Mouse (Mus musculus): ENCODE data around the gene Id4.

Gene Id4

DNA sequence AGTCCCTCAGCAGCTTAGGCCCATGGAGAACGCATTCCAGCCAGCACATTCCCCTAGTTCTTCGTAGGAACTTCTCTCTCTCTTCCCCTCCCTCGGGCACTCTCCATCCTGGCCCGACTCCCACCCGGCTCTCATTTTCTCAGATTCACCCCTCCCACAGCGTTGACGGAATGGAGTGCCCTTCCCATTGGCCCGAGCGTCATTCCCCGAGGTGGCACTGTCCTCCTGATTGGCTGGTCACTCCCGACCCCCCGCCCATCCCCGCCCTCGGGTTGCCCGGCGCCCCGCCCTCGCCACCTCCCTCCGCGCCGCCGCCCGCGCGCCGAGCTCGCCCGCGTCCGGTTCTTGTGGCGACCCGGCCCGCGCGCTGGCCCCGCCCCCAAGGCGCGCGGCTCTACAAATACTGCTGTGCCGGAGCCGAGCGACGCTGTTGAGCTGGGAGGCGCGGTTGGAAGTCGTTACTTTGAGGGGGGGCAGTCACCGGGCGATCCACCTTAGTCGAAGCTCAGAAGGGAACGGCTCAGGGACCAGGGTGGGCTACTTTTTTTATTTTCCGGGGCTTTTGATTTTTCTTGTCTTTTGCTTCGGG lies at the start of gene Id4:
Id4 (plus strand) TSS at position 539 of the 589 bp plus-strand sequence.
- peak; percentile 15 for DNase-seq

DNA sequence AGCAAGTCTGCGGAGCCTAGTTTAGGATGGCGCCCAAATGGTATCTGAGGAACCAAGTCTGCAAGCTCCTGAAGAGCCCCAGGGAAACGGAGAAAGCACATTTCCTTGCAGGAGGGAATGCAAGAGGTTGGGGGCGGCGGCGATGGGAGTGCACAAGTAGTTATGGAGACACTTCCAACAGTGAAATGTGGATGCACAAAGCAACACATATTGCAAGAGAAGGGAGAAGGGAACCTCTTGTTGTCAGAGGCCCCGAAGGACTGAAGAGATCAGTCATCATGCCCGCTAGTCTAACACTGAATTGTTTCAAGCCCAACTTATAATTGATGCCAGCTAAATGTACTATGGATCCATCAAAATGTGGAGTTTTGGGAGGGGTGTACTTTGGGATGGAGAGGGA lies 33.9 kb upstream of the Id4 start:
- DNase-seq: no peak

DNA sequence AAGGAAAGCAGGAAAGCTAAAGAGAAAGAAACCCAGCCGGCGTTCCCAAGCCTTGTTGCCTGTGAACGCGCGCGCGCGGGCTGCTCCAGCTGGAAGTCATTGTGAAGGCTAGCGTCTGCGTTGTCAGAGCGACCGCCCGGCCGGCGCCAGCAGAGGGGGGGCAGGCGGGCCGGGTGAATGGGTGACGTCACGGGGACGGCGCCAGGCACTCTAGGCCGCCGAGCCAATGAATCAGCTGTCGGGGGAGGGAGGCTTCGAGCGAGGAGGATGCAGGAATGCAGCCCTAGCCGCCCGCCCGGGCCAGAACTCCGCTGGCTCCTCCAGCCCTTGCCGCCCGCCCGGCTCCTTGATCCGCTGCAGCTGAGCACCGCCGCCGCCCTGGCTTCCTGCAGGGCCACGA lies 33.3 kb upstream of the Id4 start:
- DNase-seq: peak; percentile 35

DNA sequence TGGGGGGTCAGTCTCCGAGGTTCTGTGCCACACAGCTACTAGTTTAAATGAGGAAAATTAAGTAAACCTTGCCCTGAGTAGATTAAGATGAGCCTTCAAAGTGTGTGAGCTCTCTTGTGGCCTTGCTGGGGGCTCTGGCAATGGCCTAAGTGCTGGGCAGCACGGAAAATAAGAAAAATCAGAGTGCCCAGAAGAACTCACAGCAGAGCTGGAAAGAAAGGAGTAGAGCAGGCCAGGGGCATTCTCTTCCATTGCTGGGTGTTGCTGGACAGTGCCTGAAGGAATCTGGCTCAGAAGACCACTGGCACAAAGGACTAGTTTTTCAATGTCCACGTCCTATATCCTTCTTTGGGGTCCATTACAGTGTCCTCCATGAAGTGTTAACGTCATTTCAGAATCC lies 32.9 kb upstream of the Id4 start:
- no peak for DNase-seq

DNA sequence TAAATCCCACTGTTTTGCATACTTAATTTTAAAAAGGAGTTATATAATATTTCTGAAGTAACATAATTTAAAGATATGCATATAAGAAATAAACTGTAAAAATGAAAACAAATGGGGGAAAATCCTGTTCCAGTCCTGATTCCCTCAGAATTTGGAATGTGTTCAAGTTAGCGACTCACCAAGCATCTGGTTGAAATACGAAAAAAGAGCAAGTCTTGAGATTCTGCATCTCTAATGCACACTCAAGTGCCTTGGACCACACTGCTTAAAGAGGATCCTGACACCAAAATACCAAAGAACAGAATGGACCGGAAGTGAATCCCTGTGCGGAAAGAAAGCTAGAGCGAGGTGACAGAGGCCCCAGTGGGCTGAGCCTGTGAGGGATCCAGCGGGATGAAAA lies 30.0 kb upstream of the Id4 start:
- no peak for DNase-seq

DNA sequence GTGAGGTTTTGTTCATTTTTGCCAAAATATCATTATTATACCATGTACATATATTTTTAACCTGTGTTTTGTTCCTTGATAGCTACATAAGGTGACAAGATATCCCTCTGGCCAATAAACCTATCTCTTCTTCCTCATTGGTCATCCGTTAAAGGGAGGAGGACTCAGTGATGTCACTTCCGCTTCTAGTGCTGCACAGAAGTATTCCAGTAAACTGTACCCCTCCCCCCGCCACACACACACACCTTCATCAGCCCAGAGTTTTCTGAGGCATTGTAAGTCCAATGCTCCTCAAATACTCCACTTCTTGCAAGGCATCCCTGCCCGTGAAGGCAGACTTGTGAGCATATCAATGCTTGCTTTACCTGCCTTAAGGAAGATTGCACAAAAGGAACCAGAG lies 24.6 kb upstream of the Id4 start:
- no peak for DNase-seq

DNA sequence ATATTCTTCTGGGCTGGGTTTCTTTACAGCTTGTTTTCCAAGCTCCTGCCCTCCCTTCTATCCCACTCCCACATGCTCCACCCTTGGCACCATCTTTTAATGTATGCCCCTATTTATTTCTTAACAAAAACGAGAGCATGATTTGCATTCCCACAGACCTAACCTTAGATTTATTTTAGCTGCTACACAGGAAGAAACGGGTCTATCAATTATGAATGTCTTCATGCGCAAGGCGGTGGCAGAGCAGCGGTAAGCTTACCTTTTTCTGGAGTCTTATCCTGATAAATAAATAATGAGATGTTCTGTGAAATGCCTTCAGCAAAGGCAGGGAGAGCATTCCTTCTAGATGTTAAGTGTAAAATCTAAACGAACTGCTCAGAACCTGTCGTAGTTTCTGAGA lies 24.2 kb upstream of the Id4 start:
- DNase-seq: no peak

DNA sequence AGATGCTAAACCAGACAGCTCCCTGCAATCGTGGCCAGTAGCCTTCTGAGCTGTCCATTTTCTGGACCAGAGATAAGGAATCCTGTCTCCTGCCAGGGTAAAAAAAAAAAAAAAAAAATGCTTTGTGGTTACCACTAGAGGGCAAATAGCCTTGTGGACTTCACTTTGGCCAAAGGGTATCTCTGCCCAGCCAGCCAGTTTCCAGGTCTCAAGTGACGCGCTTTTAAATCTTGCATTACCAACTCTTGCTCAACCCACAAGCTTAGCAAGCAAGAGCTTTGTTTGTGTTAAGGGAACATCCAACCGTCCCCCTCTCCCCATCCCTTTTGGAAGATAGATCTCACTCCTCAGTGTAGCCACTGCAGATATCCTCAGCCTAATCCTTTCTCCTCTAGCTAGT lies 23.5 kb upstream of the Id4 start:
- DNase-seq: no peak

DNA sequence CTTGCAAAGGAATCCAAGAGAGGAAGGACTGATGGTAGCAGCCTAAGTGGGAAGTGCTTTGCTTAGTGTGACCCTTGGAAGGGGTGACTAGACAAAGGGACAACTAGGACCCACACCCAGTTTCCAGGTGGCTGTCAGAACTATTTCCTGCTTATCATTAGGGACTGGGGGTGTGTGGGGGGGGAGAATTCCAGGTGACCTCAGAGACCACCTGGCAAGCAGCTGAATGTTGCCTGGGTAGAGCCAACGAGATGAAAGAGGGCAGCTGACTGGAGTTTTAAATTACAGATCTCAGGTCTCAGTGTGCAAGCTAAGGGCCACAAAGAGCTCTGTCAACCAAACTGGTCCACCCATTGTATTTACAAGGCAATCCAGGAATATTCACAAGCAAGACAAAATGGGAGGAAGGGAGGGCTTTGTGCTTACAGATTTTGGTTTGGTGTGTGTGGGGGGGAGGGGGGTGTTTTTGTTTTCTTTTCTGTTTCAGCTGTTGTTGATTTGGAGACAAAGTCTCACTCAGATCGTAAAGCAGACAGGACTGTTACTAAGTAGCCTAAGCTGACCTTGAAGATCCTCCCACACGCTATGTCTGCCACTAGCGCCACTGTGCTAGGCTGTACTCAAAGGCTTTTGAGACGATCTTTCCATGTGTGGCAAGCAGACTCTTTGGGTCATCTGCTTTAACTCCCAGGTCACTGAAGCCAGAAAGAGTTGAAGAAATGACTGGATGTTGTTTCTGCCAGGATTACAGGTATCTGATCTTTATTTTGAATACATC lies 15.6 kb upstream of the Id4 start:
- DNase-seq: no peak

DNA sequence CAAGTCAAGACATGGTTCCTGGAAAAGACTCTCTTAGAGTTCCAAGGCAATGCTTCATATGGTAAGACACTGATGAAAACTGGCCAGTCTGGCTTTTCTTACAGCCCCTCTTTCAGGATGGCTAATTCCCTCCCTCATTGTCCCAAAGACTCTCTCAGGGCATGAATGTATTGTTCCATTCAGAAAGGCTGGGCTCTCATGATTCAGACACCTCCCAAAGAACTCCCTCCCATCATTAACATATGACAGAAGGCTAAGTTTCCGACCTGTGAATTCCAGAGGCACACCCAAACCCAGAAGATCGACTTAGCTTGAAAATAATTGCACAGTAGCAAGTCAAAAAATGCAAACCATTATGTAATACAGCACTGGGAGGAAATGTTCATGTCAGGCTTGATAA lies 8.5 kb upstream of the Id4 start:
- DNase-seq: no peak

DNA sequence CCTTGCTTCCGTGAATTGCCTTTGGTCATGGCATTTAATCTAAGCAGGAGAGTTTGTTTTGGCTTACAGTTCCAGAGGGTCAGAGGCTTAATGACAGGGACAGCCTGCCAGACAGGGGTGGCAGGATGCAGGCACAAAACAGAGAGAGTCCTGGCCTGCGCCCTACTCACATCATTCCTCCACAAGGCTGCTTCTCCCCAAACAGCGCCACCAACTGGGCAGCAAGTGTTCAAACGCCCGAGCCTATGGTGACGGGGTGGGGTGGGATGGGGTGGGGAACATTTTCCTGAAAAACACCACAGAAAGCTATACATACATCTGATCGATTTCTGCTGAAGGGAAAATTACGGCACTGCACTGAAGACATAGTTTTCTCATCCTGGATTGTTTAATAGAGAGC lies 6.0 kb upstream of the Id4 start:
- DNase-seq: no peak

DNA sequence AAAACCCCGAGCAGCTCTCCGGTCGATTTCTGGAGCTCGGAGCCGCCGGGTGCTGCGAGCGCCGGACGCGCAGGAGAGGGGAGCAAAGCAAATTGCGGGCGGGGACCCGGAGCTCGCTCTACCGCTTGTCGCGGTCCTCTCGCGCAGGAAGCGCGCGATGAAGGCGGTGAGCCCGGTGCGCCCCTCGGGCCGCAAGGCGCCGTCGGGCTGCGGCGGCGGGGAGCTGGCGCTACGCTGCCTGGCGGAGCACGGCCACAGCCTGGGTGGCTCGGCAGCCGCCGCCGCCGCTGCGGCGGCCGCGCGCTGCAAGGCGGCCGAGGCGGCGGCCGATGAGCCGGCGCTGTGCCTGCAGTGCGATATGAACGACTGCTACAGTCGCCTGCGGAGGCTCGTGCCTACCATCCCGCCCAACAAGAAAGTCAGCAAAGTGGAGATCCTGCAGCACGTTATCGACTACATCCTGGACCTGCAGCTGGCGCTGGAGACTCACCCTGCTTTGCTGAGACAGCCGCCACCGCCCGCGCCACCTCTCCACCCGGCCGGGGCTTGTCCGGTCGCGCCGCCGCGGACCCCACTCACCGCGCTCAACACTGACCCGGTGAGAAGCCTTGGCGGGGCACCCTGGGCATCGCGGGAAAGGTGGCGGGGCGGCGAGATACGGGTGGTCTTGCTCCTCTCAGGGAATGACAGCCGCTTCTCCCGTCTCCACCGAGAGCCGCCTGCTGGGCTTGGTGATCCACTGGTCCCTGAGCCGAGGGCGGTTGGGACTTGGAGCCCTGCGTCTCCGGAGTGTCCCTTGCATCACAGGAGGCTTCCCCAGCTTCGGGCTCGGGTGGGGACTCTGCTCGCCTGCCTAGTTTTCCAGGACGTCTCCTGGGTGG lies 553 bp downstream of the Id4 start:
- DNase-seq: no peak

DNA sequence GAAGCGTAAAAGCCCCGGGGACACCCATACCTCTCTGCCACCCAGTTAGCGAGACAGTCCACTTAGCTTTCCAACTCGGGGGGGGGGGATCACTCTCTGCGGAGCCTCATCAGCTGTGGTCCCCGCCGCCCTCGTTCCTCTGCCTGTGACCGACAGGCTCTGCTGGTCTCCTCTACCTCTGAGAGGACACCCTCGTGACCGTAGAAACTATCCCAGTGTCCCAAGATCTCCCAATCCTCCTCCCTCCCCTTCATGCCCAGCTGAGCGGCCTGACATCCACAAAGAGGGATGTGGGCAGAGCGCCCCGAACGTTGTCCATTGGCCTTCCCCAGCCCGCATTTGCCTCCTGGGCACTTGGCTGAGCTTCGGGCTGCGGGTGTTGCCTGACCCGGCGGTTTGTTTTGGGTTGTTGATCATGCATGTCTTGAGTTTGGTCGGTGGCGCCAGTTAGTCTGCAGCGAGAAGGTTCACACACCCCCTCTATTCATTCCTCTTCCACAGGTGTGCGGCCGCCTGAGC lies 1.5 kb downstream of the Id4 start:
- no peak for DNase-seq

DNA sequence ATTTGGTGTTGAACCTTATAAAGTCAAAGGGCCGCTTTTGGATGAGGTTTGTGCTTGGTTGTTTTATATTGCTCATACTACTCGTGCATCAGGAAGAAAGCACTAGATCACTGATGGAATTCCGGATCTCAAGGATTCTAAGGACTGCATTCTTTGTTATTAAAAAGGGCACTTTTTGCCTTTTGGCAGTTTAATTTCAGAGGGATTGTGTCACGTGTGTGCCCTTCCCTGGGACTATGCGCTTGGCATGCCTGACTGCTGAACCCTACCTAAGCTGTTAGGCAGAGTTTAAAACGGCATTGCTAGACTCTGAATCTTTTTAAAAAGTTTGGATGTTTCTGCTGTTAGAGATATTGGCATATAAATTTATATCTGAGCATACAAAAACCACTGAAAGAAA lies 4.0 kb downstream of the Id4 start:
- no peak for DNase-seq

DNA sequence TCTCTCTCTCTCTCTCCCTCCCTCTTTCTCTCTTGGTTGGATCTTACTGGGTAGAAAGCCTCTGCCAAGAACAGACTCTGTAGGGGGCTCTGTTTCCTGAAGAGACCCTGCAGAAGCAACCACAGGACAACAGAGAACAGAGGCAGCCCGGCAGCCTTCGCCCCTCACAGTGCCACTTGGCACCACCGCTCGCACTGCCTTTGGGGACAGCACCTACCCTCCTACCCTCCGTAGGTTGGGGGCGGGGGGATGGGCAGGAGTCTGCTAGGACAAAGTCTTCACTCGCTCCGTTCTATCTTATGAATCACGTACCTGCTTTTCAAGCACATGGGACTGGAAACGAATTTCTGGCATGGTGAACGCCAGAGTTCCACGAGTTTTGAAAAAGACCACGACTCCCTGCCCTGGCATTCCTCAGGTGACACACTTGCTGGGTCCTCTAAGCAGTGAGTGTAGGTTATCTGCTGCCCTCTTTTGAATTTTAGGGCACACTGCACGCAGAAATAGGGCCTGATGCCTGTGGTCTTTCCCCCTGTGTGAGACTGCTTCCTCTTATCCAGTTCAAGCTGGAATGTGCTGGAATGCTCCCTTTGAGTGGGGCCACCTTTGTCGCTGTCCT lies 12.5 kb downstream of the Id4 start:
- no peak for DNase-seq

DNA sequence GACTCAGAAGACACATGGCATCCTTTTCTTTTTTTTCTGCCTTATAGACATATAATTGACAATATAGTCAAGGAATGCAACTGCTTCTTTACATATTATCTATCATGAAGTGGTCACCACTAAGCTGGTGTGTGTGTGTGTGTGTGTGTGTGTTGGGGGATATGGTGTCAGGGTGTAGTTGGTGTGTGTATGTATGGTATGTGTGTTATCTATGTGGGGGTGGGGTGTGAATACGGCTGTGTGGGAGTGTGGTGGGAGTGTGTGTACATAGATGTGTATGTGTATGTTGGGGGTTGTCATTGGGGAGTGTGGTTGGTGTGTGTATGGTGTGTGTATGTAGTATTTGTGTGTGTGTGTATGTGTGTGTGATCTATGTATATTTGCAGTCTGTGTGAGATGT lies 13.1 kb downstream of the Id4 start:
- DNase-seq: no peak

DNA sequence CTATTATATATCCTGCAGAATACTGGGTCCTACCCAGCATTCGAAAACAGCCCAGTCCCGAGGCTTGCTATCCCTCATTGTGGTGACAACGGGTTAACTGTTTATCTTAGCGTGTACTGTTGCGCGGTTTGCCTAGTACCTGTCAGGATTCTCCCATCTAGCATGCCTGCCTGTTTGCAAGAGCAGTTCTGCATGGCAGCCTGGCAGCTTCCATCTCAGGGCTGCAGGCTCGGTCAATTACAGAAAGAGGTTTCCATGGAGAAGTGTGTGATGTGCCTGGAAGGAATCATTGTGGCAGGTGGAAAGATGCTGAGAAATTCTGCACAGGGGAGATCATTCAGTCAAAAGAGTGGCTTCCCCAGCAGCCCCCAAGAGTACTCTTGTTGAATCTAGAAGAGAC lies 16.0 kb downstream of the Id4 start:
- no peak for DNase-seq

DNA sequence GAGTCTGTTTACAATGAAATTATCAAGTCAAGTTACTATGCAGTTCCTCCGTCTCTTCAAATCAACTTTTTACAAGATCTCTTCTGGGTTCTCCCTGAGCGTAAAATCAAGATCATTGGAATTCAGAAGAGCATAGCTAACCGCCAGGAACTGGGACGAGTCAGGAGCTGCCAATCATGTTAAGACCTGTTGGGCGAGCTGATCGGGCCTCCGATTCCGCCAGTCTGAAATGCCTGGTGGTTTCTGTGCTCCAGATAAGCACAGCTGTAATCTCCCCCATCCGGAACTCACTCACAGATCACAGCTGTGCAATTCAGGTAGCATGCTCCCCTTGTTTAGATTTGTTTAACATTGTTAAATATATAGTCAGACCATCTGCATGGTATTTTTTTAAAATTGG lies 23.4 kb downstream of the Id4 start:
- no peak for DNase-seq

DNA sequence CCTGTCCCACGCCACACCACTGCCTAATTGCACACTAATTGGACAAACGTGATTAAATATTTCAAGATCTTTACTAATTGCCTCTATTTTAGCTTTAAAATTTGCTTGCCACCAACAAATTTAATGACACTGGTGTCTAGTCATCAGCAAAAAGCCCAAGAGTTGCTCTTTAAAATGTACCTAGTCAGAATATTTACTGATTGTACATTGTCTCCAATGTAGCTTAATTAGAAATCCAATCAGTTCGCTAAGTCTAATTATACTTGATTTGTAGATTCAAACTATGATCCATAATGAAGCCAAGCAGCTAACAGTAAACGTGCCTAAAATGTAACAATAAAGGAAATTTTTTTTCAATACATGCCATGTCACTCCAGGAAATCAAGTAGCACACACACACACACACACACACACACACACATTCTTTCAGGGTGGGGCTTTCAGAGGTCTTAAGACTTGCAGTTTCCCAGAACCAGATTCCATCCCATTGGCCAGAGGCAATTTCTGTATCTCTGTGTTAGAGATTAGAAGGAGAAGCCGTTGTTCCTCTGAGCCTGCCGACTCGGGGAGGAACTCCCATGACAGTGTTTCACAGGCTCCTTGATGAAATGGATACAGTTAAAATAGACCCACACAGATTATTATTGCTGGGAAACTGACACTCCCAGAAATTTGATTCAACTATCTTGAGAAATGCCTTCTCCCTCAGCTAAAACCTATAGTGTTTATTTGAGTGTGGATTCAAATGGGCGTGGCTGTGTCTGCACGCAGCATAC lies 24.1 kb downstream of the Id4 start:
- DNase-seq: no peak

DNA sequence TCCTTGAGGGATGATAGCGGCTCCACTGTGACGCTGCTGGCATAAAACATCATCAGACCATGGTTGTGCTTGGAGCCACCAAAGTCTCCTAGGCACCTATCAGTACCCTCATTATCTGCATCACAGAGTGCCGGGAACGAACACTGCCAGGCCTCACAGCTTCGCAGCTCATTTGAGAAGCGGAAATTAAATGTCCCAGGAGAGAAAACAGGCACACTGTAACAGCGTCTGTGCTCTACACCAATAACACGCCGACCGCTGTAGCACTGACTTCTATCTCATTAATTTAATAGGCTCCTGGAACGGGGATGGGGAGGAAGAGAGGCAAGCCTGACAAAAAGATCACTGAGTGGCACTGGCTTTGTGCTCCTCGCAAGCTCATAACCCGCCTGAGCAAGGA lies 29.4 kb downstream of the Id4 start:
- no peak for DNase-seq

DNA sequence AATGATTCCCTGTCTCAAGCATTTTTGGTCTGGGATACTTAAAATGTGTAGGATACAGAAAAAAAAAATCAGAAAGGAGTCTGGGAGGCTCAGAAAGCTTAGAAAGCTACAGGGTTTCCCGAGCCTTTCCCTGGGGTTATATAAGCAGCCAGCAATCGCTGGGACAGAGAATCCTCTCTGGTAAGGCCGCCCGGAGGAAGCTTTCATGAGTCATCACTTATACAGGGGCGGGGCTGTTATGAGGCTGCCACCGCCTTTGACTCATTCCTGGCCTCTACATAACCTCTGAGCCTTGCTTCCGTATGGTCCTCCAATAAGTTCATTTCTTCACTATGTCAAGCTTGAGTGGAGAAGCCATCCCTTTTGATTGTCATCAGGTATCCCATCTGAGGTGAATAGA lies 53.5 kb downstream of the Id4 start:
- DNase-seq: no peak
